Mouse (Mus musculus): ENCODE results near the gene Mtr.

- TF ChIP-seq CTCF (IDR thresholded peaks at IDR 0.05; ENCODE audit: low read depth, low read length) (no peak), POLR2A (IDR thresholded peaks at IDR 0.05; ENCODE audit: borderline replicate concordance, low read depth, low read length) (no peak)
Measured at GRCm38 (mm10) chr13:12296701-12297100, 38.8 kb upstream of the Mtr start.
